Mouse (Mus musculus): ENCODE results near the gene Ifitm3. TPM values are rescaled to one million over a fixed set of nuclear protein-coding genes. Genes with fewer than 3 reads are reported as not detected.

The Ifitm3 gene
- polyA plus RNA-seq, 1 experiment from 2014 or later: 166 TPM

Other genes starting within 250 kb of the Ifitm3 start
- 0.12 TPM in 1 of 2 replicates, not detected in the other for gene Cyp2e1, start 247.0 kb downstream of the Ifitm3 start, polyA plus RNA-seq (2014; fragmentation: Nextera tagmentation; extraction: Ambion mirVana)
- 0.28 TPM in 1 of 2 replicates, not detected in the other for gene Syce1, start 222.9 kb downstream of the Ifitm3 start, polyA plus RNA-seq (2014; fragmentation: Nextera tagmentation; extraction: Ambion mirVana)
- gene Zfp941, start 188.6 kb downstream of the Ifitm3 start, polyA plus RNA-seq (2014; fragmentation: Nextera tagmentation; extraction: Ambion mirVana): 1.4 and 2.1 TPM in 2 replicates
- gene Urah, start 175.8 kb downstream of the Ifitm3 start, polyA plus RNA-seq (2014; fragmentation: Nextera tagmentation; extraction: Ambion mirVana): 0.85 TPM in 1 of 2 replicates, not detected in the other
- not detected in 2 replicates for gene Scgb1c1, start 165.2 kb downstream of the Ifitm3 start, polyA plus RNA-seq (2014; fragmentation: Nextera tagmentation; extraction: Ambion mirVana)
- not detected in 2 replicates for gene Odf3, start 163.0 kb downstream of the Ifitm3 start, polyA plus RNA-seq (2014; fragmentation: Nextera tagmentation; extraction: Ambion mirVana)
- not detected in 2 replicates for gene Gm45785, start 154.4 kb downstream of the Ifitm3 start, polyA plus RNA-seq (2014; fragmentation: Nextera tagmentation; extraction: Ambion mirVana)
- gene Ric8a, start 153.8 kb downstream of the Ifitm3 start, polyA plus RNA-seq (2014; fragmentation: Nextera tagmentation; extraction: Ambion mirVana): 40.8 and 49.4 TPM in 2 replicates
- 38.6 and 41.7 TPM in 2 replicates for gene Bet1l, start 153.2 kb downstream of the Ifitm3 start, polyA plus RNA-seq (2014; fragmentation: Nextera tagmentation; extraction: Ambion mirVana)
- 148 and 226 TPM in 2 replicates for gene Psmd13, start 128.8 kb downstream of the Ifitm3 start, polyA plus RNA-seq (2014; fragmentation: Nextera tagmentation; extraction: Ambion mirVana)
- gene Sirt3, start 128.5 kb downstream of the Ifitm3 start, polyA plus RNA-seq (2014; fragmentation: Nextera tagmentation; extraction: Ambion mirVana): 22.8 and 26.2 TPM in 2 replicates
- not detected in 2 replicates for gene Cox8b, start 110.3 kb downstream of the Ifitm3 start, polyA plus RNA-seq (2014; fragmentation: Nextera tagmentation; extraction: Ambion mirVana)
- 0.17 and 0.61 TPM in 2 replicates for gene Nlrp6, start 89.9 kb downstream of the Ifitm3 start, polyA plus RNA-seq (2014; fragmentation: Nextera tagmentation; extraction: Ambion mirVana)
- gene Pgghg, start 69.4 kb downstream of the Ifitm3 start, polyA plus RNA-seq (2014; fragmentation: Nextera tagmentation; extraction: Ambion mirVana): 15.9 and 20.5 TPM in 2 replicates
- gene Ifitm5, start 60.5 kb downstream of the Ifitm3 start, polyA plus RNA-seq (2014; fragmentation: Nextera tagmentation; extraction: Ambion mirVana): 2.2 and 2.6 TPM in 2 replicates
- gene Gm45717, start 54.8 kb downstream of the Ifitm3 start, polyA plus RNA-seq (2014; fragmentation: Nextera tagmentation; extraction: Ambion mirVana): not detected in 2 replicates
- 1,039 and 1,151 TPM in 2 replicates for gene Ifitm2, start 54.8 kb downstream of the Ifitm3 start, polyA plus RNA-seq (2014; fragmentation: Nextera tagmentation; extraction: Ambion mirVana)
- 54.4 and 61.4 TPM in 2 replicates for gene Ifitm1, start 43.5 kb downstream of the Ifitm3 start, polyA plus RNA-seq (2014; fragmentation: Nextera tagmentation; extraction: Ambion mirVana)
- gene Ifitm6, start 7.2 kb upstream of the Ifitm3 start, polyA plus RNA-seq (2014; fragmentation: Nextera tagmentation; extraction: Ambion mirVana): 0.84 and 1.6 TPM in 2 replicates
- gene Gm17387, start 18.4 kb upstream of the Ifitm3 start, polyA plus RNA-seq (2014; fragmentation: Nextera tagmentation; extraction: Ambion mirVana): not detected in 2 replicates
- gene B4galnt4, start 50.3 kb upstream of the Ifitm3 start, polyA plus RNA-seq (2014; fragmentation: Nextera tagmentation; extraction: Ambion mirVana): 13.7 and 14.4 TPM in 2 replicates
- gene Pkp3, start 67.4 kb upstream of the Ifitm3 start, polyA plus RNA-seq (2014; fragmentation: Nextera tagmentation; extraction: Ambion mirVana): 4.0 and 4.3 TPM in 2 replicates
- gene Sigirr, start 89.8 kb upstream of the Ifitm3 start, polyA plus RNA-seq (2014; fragmentation: Nextera tagmentation; extraction: Ambion mirVana): 9.5 and 11.7 TPM in 2 replicates
- 3.0 and 4.4 TPM in 2 replicates for gene Ano9, start 107.0 kb upstream of the Ifitm3 start, polyA plus RNA-seq (2014; fragmentation: Nextera tagmentation; extraction: Ambion mirVana)
- gene Ptdss2, start 111.6 kb upstream of the Ifitm3 start, polyA plus RNA-seq (2014; fragmentation: Nextera tagmentation; extraction: Ambion mirVana): 58.4 and 63.1 TPM in 2 replicates
- gene Rnh1, start 162.1 kb upstream of the Ifitm3 start, polyA plus RNA-seq (2014; fragmentation: Nextera tagmentation; extraction: Ambion mirVana): 116 and 122 TPM in 2 replicates
- 97.2 and 97.8 TPM in 2 replicates for gene Hras, start 183.2 kb upstream of the Ifitm3 start, polyA plus RNA-seq (2014; fragmentation: Nextera tagmentation; extraction: Ambion mirVana)
- 6.7 and 9.5 TPM in 2 replicates for gene Lrrc56, start 183.4 kb upstream of the Ifitm3 start, polyA plus RNA-seq (2014; fragmentation: Nextera tagmentation; extraction: Ambion mirVana)
- 3.3 and 3.4 TPM in 2 replicates for gene Lmntd2, start 203.3 kb upstream of the Ifitm3 start, polyA plus RNA-seq (2014; fragmentation: Nextera tagmentation; extraction: Ambion mirVana)
- 52.0 and 52.9 TPM in 2 replicates for gene Rassf7, start 205.1 kb upstream of the Ifitm3 start, polyA plus RNA-seq (2014; fragmentation: Nextera tagmentation; extraction: Ambion mirVana)
- 48.5 and 82.6 TPM in 2 replicates for gene Phrf1, start 218.0 kb upstream of the Ifitm3 start, polyA plus RNA-seq (2014; fragmentation: Nextera tagmentation; extraction: Ambion mirVana)

Data from kidney, embryonic 14.5 days (tissue).